In the genomic region with DNA sequence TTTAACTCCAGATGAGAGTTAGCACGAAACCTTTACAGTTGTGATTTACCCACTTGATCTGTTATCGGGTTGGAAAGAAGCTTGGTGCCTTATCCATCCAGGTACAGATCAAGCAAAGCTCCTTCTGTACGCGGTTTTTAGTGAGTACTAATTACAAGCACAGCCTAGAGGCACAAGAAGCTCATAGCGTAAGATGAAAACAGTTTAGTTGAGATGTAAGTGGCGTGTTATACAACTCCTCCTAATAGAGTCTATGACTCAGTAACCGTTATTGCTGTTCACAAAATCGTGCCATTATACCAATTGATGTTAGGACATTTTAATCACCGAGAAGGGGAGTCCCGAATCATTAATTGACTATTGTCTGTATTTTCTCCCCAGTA, we compare ENCODE assay signal across 8 mouse cellular contexts. TPM values are rescaled to one million over a fixed set of nuclear protein-coding genes. Genes with fewer than 3 reads are reported as not detected.
A peak's percentile ranks its signal among the peaks of the same experiment; 100 is the strongest.
DNase-seq lines count a peak whose midpoint lies in the region; ATAC-seq lines count a peak whose summit lies in the region.

No protein-coding gene starts in this region.

- WGBS in heart, embryonic 13.5 days = 39% methylated on average over 10 of the region's 10 CpGs
- 39% methylated on average over 10 of the region's 10 CpGs for WGBS in forebrain, embryonic 12.5 days
- WGBS in liver, embryonic 16.5 days (ENCODE audit: insufficient replicate concordance) = 28% methylated on average over 10 of the region's 10 CpGs

- no peak for ATAC-seq in heart, embryonic 13.5 days (ENCODE audit: extremely low read depth, insufficient number of reproducible peaks, low FRiP score, low TSS enrichment)
- ATAC-seq in CD4-positive, CD25-positive, alpha-beta regulatory T cell, adult 4 months = peak; percentile 18
- 0 out of 2 replicates have a peak, but pooled peaks have one; percentile 2 for ATAC-seq in forebrain, embryonic 12.5 days (ENCODE audit: low FRiP score)
- no peak for ATAC-seq in liver, embryonic 16.5 days (ENCODE audit: low read depth)

- peaks cover 20% of the 10 kb centered on the region for H3K4me1 ChIP-seq in heart, embryonic 13.5 days
- peaks cover 15% of the 10 kb centered on the region for H3K4me1 ChIP-seq in forebrain, embryonic 12.5 days
- H3K4me1 ChIP-seq in liver, embryonic 16.5 days (ENCODE audit: control insufficient read depth, low read depth, low read length) = peaks cover 11% of the 10 kb centered on the region

- intact Hi-C loops in left cerebral cortex, postnatal 14 days (cut with DNase I) = loop anchor here (5.0 kb wide), 1 partner anchor 1021 kb away; no protein-coding TSS in a partner anchor

- H3K4me2 ChIP-seq in heart, embryonic 13.5 days = peak overlapping the region; percentile 87
- peak overlapping the region; percentile 83 for H3K4me2 ChIP-seq in forebrain, embryonic 12.5 days
- H3K4me2 ChIP-seq in liver, embryonic 16.5 days (ENCODE audit: low read depth, low read length) = peak overlapping the region; percentile 73

- H3K9me3 ChIP-seq in heart, embryonic 13.5 days = no peaks in the 10 kb centered on the region
- no peaks in the 10 kb centered on the region for H3K9me3 ChIP-seq in forebrain, embryonic 12.5 days
- H3K9me3 ChIP-seq in liver, embryonic 16.5 days (replicated peaks; ENCODE audit: control insufficient read depth, low read length) = no peaks in the 10 kb centered on the region

- peak overlapping the region; percentile 91 for H3K9ac ChIP-seq in heart, embryonic 13.5 days
- H3K9ac ChIP-seq in forebrain, embryonic 12.5 days = peak overlapping the region; percentile 79
- H3K9ac ChIP-seq in liver, embryonic 16.5 days (ENCODE audit: low read depth, low read length) = peak overlapping the region; percentile 81

- DNase-seq in heart, adult 9 months (ENCODE audit: low spot score in 2 of 2) = no peak
- no peak for DNase-seq in thymus, postnatal 10 days (ENCODE audit: low spot score in 2 of 2)
- no peak for DNase-seq in ovary, postnatal 10 days (ENCODE audit: low spot score)
- no peak for DNase-seq in left cerebral cortex, postnatal 14 days (ENCODE audit: low spot score in 2 of 2)

- peak overlapping the region; percentile 83; the same call in 1 of the 2 replicates for H3K27ac ChIP-seq in heart, embryonic 13.5 days (replicated peaks)
- peak overlapping the region; percentile 82; the same call in 1 of the 2 replicates for H3K27ac ChIP-seq in forebrain, embryonic 12.5 days
- H3K27ac ChIP-seq in liver, embryonic 16.5 days (ENCODE audit: low read length) = no peak overlapping the region

- H3K27me3 ChIP-seq in heart, embryonic 13.5 days (replicated peaks) = no peaks in the 10 kb centered on the region
- no peaks in the 10 kb centered on the region for H3K27me3 ChIP-seq in forebrain, embryonic 12.5 days
- no peaks in the 10 kb centered on the region for H3K27me3 ChIP-seq in liver, embryonic 16.5 days (ENCODE audit: control insufficient read depth, insufficient read depth, low read depth, low read length)

- peaks cover 25% of the 10 kb centered on the region for H3K36me3 ChIP-seq in heart, embryonic 13.5 days
- H3K36me3 ChIP-seq in forebrain, embryonic 12.5 days (replicated peaks) = peaks cover 7% of the 10 kb centered on the region; the same call in 1 of the 2 replicates
- H3K36me3 ChIP-seq in liver, embryonic 16.5 days (ENCODE audit: control insufficient read depth, insufficient read depth) = no peaks in the 10 kb centered on the region

- H3K4me3 ChIP-seq in heart, embryonic 13.5 days = peak overlapping the region; percentile 97
- peak overlapping the region; percentile 94 for H3K4me3 ChIP-seq in forebrain, embryonic 12.5 days (replicated peaks)
- peak overlapping the region; percentile 80 for H3K4me3 ChIP-seq in liver, embryonic 16.5 days (ENCODE audit: low read depth, low read length)

RNA-seq across cellular contexts. Expression of gene Ttc33, which starts 1.0 kb away (rescaled TPM):
- 29.3 and 31.6 TPM in 2 replicates for polyA plus RNA-seq in heart, embryonic 13.5 days (2015; fragmentation: Nextera tagmentation; extraction: Ambion mirVana)
- 10 to 100 TPM; 59.2 to 71.1 TPM for polyA plus RNA-seq in CD4-positive, CD25-positive, alpha-beta regulatory T cell, adult 4 months (2017; shearing (Covaris generic))
- polyA plus RNA-seq in forebrain, embryonic 12.5 days (2016; fragmentation: Nextera tagmentation; extraction: Ambion mirVana) = 42.4 and 46.2 TPM in 2 replicates
- 14.1 and 16.1 TPM in 2 replicates for polyA plus RNA-seq in liver, embryonic 16.5 days (2015; fragmentation: Nextera tagmentation; extraction: Ambion mirVana)
- 10 to 100 TPM; 48.6 to 60.0 TPM for total RNA-seq in left cerebral cortex, postnatal 14 days (2021)

RNA-seq across cellular contexts. Expression of gene Prkaa1, which starts 42.6 kb away (rescaled TPM):
- polyA plus RNA-seq in heart, embryonic 13.5 days (2015; fragmentation: Nextera tagmentation; extraction: Ambion mirVana) = 16.4 and 16.5 TPM in 2 replicates
- polyA plus RNA-seq in CD4-positive, CD25-positive, alpha-beta regulatory T cell, adult 4 months (2017; shearing (Covaris generic)) = 10 to 100 TPM; 19.5 to 20.4 TPM
- 14.7 and 14.9 TPM in 2 replicates for polyA plus RNA-seq in forebrain, embryonic 12.5 days (2016; fragmentation: Nextera tagmentation; extraction: Ambion mirVana)
- 11.8 and 12.3 TPM in 2 replicates for polyA plus RNA-seq in liver, embryonic 16.5 days (2015; fragmentation: Nextera tagmentation; extraction: Ambion mirVana)
- 10 to 100 TPM; 15.8 to 17.5 TPM for total RNA-seq in left cerebral cortex, postnatal 14 days (2021)

RNA-seq across cellular contexts. Expression of gene Ptger4, which starts 57.7 kb away (rescaled TPM):
- 2.4 and 2.5 TPM in 2 replicates for polyA plus RNA-seq in heart, embryonic 13.5 days (2015; fragmentation: Nextera tagmentation; extraction: Ambion mirVana)
- polyA plus RNA-seq in CD4-positive, CD25-positive, alpha-beta regulatory T cell, adult 4 months (2017; shearing (Covaris generic)) = 10 to 100 TPM; 23.6 to 26.3 TPM
- 0.82 and 0.84 TPM in 2 replicates for polyA plus RNA-seq in forebrain, embryonic 12.5 days (2016; fragmentation: Nextera tagmentation; extraction: Ambion mirVana)
- polyA plus RNA-seq in liver, embryonic 16.5 days (2015; fragmentation: Nextera tagmentation; extraction: Ambion mirVana) = 1.1 and 1.4 TPM in 2 replicates
- total RNA-seq in left cerebral cortex, postnatal 14 days (2021) = 1 to 10 TPM; 2.4 TPM

Comparison
In these comparisons a context has a peak if more than half of its experiments do, and no peak if none do; other contexts are left out.
1. ATAC-seq: peak in CD4-positive, CD25-positive, alpha-beta regulatory T cell, adult 4 months (single experiment) and forebrain, embryonic 12.5 days (single experiment); none in heart, embryonic 13.5 days (single experiment) and liver, embryonic 16.5 days (single experiment).
2. Peak in every context shown above with its lines, with median percentiles within 50 percentile points of each other: H3K4me2 ChIP-seq, H3K4me3 ChIP-seq and H3K9ac ChIP-seq.